Mouse (Mus musculus) myocyte (in vitro differentiated cells): ENCODE results near the gene Myrfl. TPM values are rescaled to one million over a fixed set of nuclear protein-coding genes. Genes with fewer than 3 reads are reported as not detected.

Experiments used
- H3K27me3 ChIP-seq: one replicate; pipeline ENCODE4 v1.6.1; 2011; ENCODE audit not compliant: control insufficient read depth, insufficient read depth, insufficient read length
- H3K36me3 ChIP-seq: one replicate; pipeline ENCODE4 v1.6.1; 2011; ENCODE audit not compliant: control insufficient read depth, insufficient read depth
- H3K4me2 ChIP-seq: one replicate; pipeline ENCODE4 v1.6.1; 2011; ENCODE audit warnings: low read depth, control low read depth
- H3K4me3 ChIP-seq: one replicate; pipeline ENCODE4 v1.5.1; 2011; ENCODE audit warnings: mild to moderate bottlenecking, control low read depth, moderate library complexity
- H3K79me2 ChIP-seq: one replicate; pipeline ENCODE4 v1.6.1; 2011; ENCODE audit not compliant: control insufficient read depth, insufficient read depth
- H3ac ChIP-seq: one replicate; pipeline ENCODE4 v1.6.1; 2011; ENCODE audit not compliant: control insufficient read depth, insufficient read length
- CEBPB ChIP-seq: IDR thresholded peaks from 2 replicates; pipeline ENCODE4 v1.6.1; 2011; ENCODE audit warnings: mild to moderate bottlenecking, moderate library complexity; ENCODE audit not compliant: poor library complexity, insufficient read depth, severe bottlenecking
- E2F4 ChIP-seq: IDR thresholded peaks from one replicate; pipeline ENCODE4 v1.6.1; 2011; ENCODE audit warnings: mild to moderate bottlenecking, control low read depth, moderate library complexity; ENCODE audit not compliant: insufficient read depth
- MAX ChIP-seq: IDR thresholded peaks from one replicate; pipeline ENCODE4 v1.6.1; 2011; ENCODE audit warnings: low read depth, mild to moderate bottlenecking, control low read depth
- MYOD1 ChIP-seq, 3 experiments: IDR thresholded peaks; one replicate each; pipeline ENCODE4 v1.6.1; 2011; ENCODE audit warnings: control low read depth in 2 of 3, low read depth in 2 of 3, mild to moderate bottlenecking in 2 of 3, moderate library complexity in 1 of 3; ENCODE audit not compliant: insufficient read length in 2 of 3, control insufficient read depth in 1 of 3
- MYOG ChIP-seq, 3 experiments: IDR thresholded peaks; one replicate each; pipeline ENCODE4 v1.6.1; 2011; ENCODE audit warnings: control low read depth in 2 of 3, low read depth in 2 of 3, mild to moderate bottlenecking in 2 of 3; ENCODE audit not compliant: insufficient read length in 2 of 3, control insufficient read depth in 1 of 3, insufficient read depth in 1 of 3
- POLR2A ChIP-seq: IDR thresholded peaks from one replicate; pipeline ENCODE4 v1.6.1; 2011; ENCODE audit warnings: low read depth, mild to moderate bottlenecking, control low read depth, moderate library complexity; ENCODE audit not compliant: insufficient read length
- POLR2AphosphoS2 ChIP-seq: IDR thresholded peaks from one replicate; pipeline ENCODE4 v1.6.1; 2011; ENCODE audit warnings: low read depth, control low read depth; ENCODE audit not compliant: insufficient read length
- REST ChIP-seq: IDR thresholded peaks from one replicate; pipeline ENCODE4 v1.6.1; 2011; ENCODE audit warnings: mild to moderate bottlenecking, control low read depth, moderate library complexity; ENCODE audit not compliant: insufficient read depth, insufficient read length
- SRF ChIP-seq: IDR thresholded peaks from one replicate; pipeline ENCODE4 v1.6.1; 2011; ENCODE audit warnings: low read depth; ENCODE audit not compliant: control insufficient read depth, insufficient read length
- TCF12 ChIP-seq: IDR thresholded peaks from one replicate; pipeline ENCODE4 v1.6.1; 2011; ENCODE audit warnings: mild to moderate bottlenecking, control low read depth; ENCODE audit not compliant: poor library complexity, insufficient read depth, severe bottlenecking
- TCF3 ChIP-seq: IDR thresholded peaks from one replicate; pipeline ENCODE4 v1.6.1; 2011; ENCODE audit warnings: low read depth, control low read depth; ENCODE audit not compliant: insufficient read length
- USF1 ChIP-seq: IDR thresholded peaks from one replicate; pipeline ENCODE4 v1.6.1; 2011; ENCODE audit warnings: low read depth, mild to moderate bottlenecking, control low read depth, moderate library complexity
- polyA plus RNA-seq: library from polyadenylated mRNA; unstranded; fragments of >200 nt; fragmentation: generic; extraction: Trizol; gene quantifications from one replicate; pipeline ENCODE4 v1.2.1, GENCODE M21; 2012; ENCODE audit warnings: missing spikeins

Myrfl gene
- polyA plus RNA-seq, 1 experiment: 0.04 TPM

GRCm38 (mm10) chr10:116750062-116750461 is 146.7 kb downstream of the Myrfl start:
- H3K4me2 ChIP-seq: no peak overlapping the region
- TF ChIP-seq MYOD1 (IDR thresholded peaks at IDR 0.05; ENCODE audit: control insufficient read depth in 1 of 3, insufficient read length in 2 of 3, low read depth in 2 of 3) (no peak), TCF12 (no peak), POLR2AphosphoS2 (no peak), USF1 (no peak), MYOG (IDR thresholded peaks at IDR 0.05; ENCODE audit: control insufficient read depth in 1 of 3, insufficient read depth in 1 of 3, insufficient read length in 2 of 3, low read depth in 2 of 3) (no peak), TCF3 (no peak), E2F4 (no peak), SRF (no peak), CEBPB (no peak), POLR2A (no peak), MAX (no peak), REST (no peak)

GRCm38 (mm10) chr10:116748681-116749080 is 148.0 kb downstream of the Myrfl start:
- H3K4me3 ChIP-seq: no peak overlapping the region
- H3K79me2 ChIP-seq: no peaks in the 10 kb centered on the region
- no peaks in the 10 kb centered on the region for H3K36me3 ChIP-seq
- TF ChIP-seq USF1 (no peak), MYOD1 (IDR thresholded peaks at IDR 0.05; ENCODE audit: control insufficient read depth in 1 of 3, insufficient read length in 2 of 3, low read depth in 2 of 3) (no peak), E2F4 (no peak), TCF12 (no peak), SRF (no peak), POLR2A (no peak), TCF3 (no peak), CEBPB (no peak), MYOG (IDR thresholded peaks at IDR 0.05; ENCODE audit: control insufficient read depth in 1 of 3, insufficient read depth in 1 of 3, insufficient read length in 2 of 3, low read depth in 2 of 3) (no peak)
- no peak overlapping the region for H3ac ChIP-seq
- no peak overlapping the region for H3K4me2 ChIP-seq
- H3K27me3 ChIP-seq: no peaks in the 10 kb centered on the region

More at GRCm38 (mm10) chr10:116750062-116750461, 146.7 kb downstream of the Myrfl start:
- no peaks in the 10 kb centered on the region for H3K79me2 ChIP-seq
- H3K27me3 ChIP-seq: no peaks in the 10 kb centered on the region
- no peak overlapping the region for H3ac ChIP-seq
- no peaks in the 10 kb centered on the region for H3K36me3 ChIP-seq
- H3K4me3 ChIP-seq: no peak overlapping the region

- no peaks in the 10 kb centered on the region for H3K79me2 ChIP-seq
- no peak for TF ChIP-seq POLR2AphosphoS2
- no peak for TF ChIP-seq MYOD1 (IDR thresholded peaks at IDR 0.05; ENCODE audit: control insufficient read depth in 1 of 3, insufficient read length in 2 of 3, low read depth in 2 of 3)
- no peak for TF ChIP-seq E2F4
- TF ChIP-seq MYOG (IDR thresholded peaks at IDR 0.05; ENCODE audit: control insufficient read depth in 1 of 3, insufficient read depth in 1 of 3, insufficient read length in 2 of 3, low read depth in 2 of 3): no peak
- no peak for TF ChIP-seq SRF
- no peak for TF ChIP-seq TCF3
- no peak for TF ChIP-seq USF1
- TF ChIP-seq TCF12: no peak
- TF ChIP-seq REST: no peak
- no peak overlapping the region for H3K4me3 ChIP-seq
- H3K4me2 ChIP-seq: no peak overlapping the region
- H3K36me3 ChIP-seq: no peaks in the 10 kb centered on the region
- H3K27me3 ChIP-seq: no peaks in the 10 kb centered on the region
- H3ac ChIP-seq: no peak overlapping the region
Observed at GRCm38 (mm10) chr10:116746281-116747011, 150.3 kb downstream of the Myrfl start.

DNA sequence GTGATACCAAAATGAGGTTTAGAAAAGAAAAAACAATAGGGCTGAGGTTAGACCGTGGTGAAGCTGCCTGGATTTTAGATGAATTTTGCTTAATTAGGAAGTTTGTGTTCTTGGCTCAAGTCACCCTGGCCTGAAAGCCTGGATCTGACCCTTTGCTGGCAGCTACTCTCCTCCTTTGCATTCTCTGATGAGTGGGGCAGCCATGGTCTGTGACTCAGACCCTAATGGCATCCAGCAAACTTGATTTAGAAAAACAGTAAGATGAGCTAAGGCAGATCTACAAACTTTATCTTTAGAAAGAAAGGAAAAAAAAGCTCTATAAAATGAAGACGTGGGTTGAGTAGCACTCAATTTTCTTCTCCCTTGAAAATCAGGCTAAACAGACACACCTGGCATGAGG is 154.0 kb downstream of the Myrfl start:
- Histone ChIP-seq H3K4me2 (no peak overlapping the region), H3K27me3 (no peaks in the 10 kb centered on the region), H3K36me3 (no peaks in the 10 kb centered on the region), H3ac (no peak overlapping the region), H3K4me3 (no peak overlapping the region), H3K79me2 (no peaks in the 10 kb centered on the region)
- TF ChIP-seq POLR2A (no peak), USF1 (no peak), TCF12 (no peak), MAX (no peak)

GRCm38 (mm10) chr10:116742189-116742588 is 154.5 kb downstream of the Myrfl start:
- Histone ChIP-seq H3K36me3 (no peaks in the 10 kb centered on the region), H3K4me3 (no peak overlapping the region), H3K4me2 (no peak overlapping the region), H3K27me3 (no peaks in the 10 kb centered on the region), H3ac (no peak overlapping the region), H3K79me2 (no peaks in the 10 kb centered on the region)
- TF ChIP-seq USF1 (no peak), POLR2A (no peak), POLR2AphosphoS2 (no peak), MAX (no peak), SRF (no peak), REST (no peak), CEBPB (no peak), MYOD1 (IDR thresholded peaks at IDR 0.05; ENCODE audit: control insufficient read depth in 1 of 3, insufficient read length in 2 of 3, low read depth in 2 of 3) (no peak), TCF12 (no peak), MYOG (IDR thresholded peaks at IDR 0.05; ENCODE audit: control insufficient read depth in 1 of 3, insufficient read depth in 1 of 3, insufficient read length in 2 of 3, low read depth in 2 of 3) (no peak), TCF3 (no peak), E2F4 (no peak)
